Mouse (Mus musculus) left cerebral cortex, adult 2 months (tissue): ENCODE measurements around the gene Hbs1l. TPM values are rescaled to one million over a fixed set of nuclear protein-coding genes. Genes with fewer than 3 reads are reported as not detected.

ENCODE experiments used
- DNase-seq, 2 experiments: peaks; one replicate each; pipeline ENCODE4 v3.0.0; 2021 to 2022; ENCODE audit warnings: low spot score in 2 of 2, mixed read lengths in 1 of 2; ENCODE audit errors: extremely low spot score in 1 of 2
- H3K27ac ChIP-seq: fragments of 200-600 bp; 2 replicates; pipeline ENCODE4 v1.8.1; 2022
- H3K4me3 ChIP-seq: fragments of 200-600 bp; 2 replicates; pipeline ENCODE4 v1.8.1; 2022
- CTCF ChIP-seq: fragments of 200-600 bp; IDR thresholded peaks from 2 replicates; pipeline ENCODE4 v1.8.1; 2022; ENCODE audit warnings: antibody characterized with exemption, mild to moderate bottlenecking, moderate library complexity
- intact Hi-C: fragments of 180-260 bp; cut with DNase I; formaldehyde crosslinking; loops from one replicate; pipeline ENCODE4 v1.15.1; 2025
- total RNA-seq, 2 experiments: library from RNA; stranded (reverse); gene quantifications; 2 replicates each; pipeline ENCODE4 v1.2.3; 2021

Hbs1l gene
- total RNA-seq, 2 experiments from 2014 or later = 66.3 to 70.9 TPM

- Histone ChIP-seq H3K4me3 (no peak overlapping the region), H3K27ac (no peak overlapping the region)
- no peak for TF ChIP-seq CTCF
- intact Hi-C loops = no loop called here
- no peak for DNase-seq
Observed at GRCm38 (mm10) chr10:21318250-21318649, 22.5 kb downstream of the Hbs1l start.

GRCm38 (mm10) chr10:21318996-21319395, 23.2 kb downstream of the Hbs1l start:
- DNase-seq = no peak
- Histone ChIP-seq H3K4me3 (no peak overlapping the region), H3K27ac (no peak overlapping the region)
- intact Hi-C loops = no loop called here
- TF ChIP-seq CTCF = no peak

GRCm38 (mm10) chr10:21320601-21321000, 24.8 kb downstream of the Hbs1l start:
- Histone ChIP-seq H3K27ac (no peak overlapping the region), H3K4me3 (no peak overlapping the region)
- no peak for TF ChIP-seq CTCF
- intact Hi-C loops = no loop called here
- DNase-seq = no peak

- H3K27ac ChIP-seq = no peak overlapping the region
- H3K4me3 ChIP-seq = no peak overlapping the region
- DNase-seq = no peak
- intact Hi-C loops = no loop called here
- TF ChIP-seq CTCF = no peak
Observed at GRCm38 (mm10) chr10:21326352-21326751, 30.6 kb downstream of the Hbs1l start.

- DNase-seq = no peak
- intact Hi-C loops = no loop called here
- Histone ChIP-seq H3K27ac (no peak overlapping the region), H3K4me3 (no peak overlapping the region)
- no peak for TF ChIP-seq CTCF
Observed at GRCm38 (mm10) chr10:21327605-21328135, 31.9 kb downstream of the Hbs1l start.

GRCm38 (mm10) chr10:21334349-21335105, 38.7 kb downstream of the Hbs1l start:
- intact Hi-C loops = no loop called here
- no peak for DNase-seq
- TF ChIP-seq CTCF = no peak
- H3K4me3 ChIP-seq = no peak overlapping the region
- no peak overlapping the region for H3K27ac ChIP-seq

DNA sequence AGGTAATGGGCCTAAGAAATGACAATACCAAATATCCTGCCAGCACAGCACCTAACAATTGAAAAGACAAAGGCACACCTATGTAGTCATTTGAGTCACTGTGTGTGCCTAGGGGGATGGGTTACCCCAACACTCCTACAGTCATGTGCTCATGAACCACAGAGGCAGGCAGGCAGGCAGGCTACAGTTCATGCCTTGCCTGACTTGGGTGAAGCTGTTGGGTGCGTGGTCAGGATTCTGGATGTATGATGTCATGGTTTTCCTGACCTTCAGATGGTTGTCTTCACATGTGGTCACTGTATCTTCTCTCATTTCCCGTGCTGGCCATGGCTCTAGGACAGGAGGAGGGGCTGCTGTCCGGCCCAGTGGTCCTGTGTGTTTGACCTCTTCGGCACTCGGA, 39.8 kb downstream of the Hbs1l start:
- intact Hi-C loops = no loop called here
- no peak overlapping the region for H3K4me3 ChIP-seq
- no peak overlapping the region for H3K27ac ChIP-seq
- TF ChIP-seq CTCF = no peak
- DNase-seq = no peak

GRCm38 (mm10) chr10:21337191-21337590, 41.4 kb downstream of the Hbs1l start:
- H3K27ac ChIP-seq = no peak overlapping the region
- H3K4me3 ChIP-seq = no peak overlapping the region
- intact Hi-C loops = no loop called here
- no peak for DNase-seq
- TF ChIP-seq CTCF = peak; percentile 53

- TF ChIP-seq CTCF = no peak
- no peak overlapping the region for H3K4me3 ChIP-seq
- DNase-seq = no peak
- no peak overlapping the region; the same call in 1 of the 2 replicates for H3K27ac ChIP-seq
- intact Hi-C loops = loop anchor here (2.0 kb wide), 1 partner anchor 45 kb away; no protein-coding TSS in a partner anchor
Observed at GRCm38 (mm10) chr10:21341706-21342105, 45.9 kb downstream of the Hbs1l start.

- Histone ChIP-seq H3K27ac (no peak overlapping the region), H3K4me3 (no peak overlapping the region)
- DNase-seq = no peak
- TF ChIP-seq CTCF = no peak
- intact Hi-C loops = loop anchor here (2.0 kb wide), 1 partner anchor 46 kb away; no protein-coding TSS in a partner anchor
Observed at GRCm38 (mm10) chr10:21342331-21343005, 46.7 kb downstream of the Hbs1l start.

DNA sequence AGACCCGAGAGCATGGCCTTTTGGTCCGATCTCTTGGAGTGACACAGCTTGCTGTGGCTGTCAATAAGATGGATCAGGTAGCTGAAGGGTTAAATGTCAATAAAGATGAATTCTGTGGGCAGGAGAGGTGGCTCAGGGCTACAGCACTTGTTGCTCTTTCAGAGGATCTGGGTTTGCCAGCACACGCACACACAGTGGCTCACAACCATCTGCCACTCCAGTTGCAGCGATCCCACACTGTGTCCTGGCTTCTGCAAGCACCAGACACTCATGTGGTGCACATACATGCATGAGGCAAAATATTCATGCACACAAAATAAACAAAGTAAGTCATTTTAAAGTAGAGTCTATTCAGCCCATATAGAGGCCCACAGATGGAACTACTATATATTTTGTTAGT, 51.6 kb downstream of the Hbs1l start:
- Histone ChIP-seq H3K27ac (no peak overlapping the region), H3K4me3 (no peak overlapping the region)
- intact Hi-C loops = no loop called here
- no peak for TF ChIP-seq CTCF
- DNase-seq = no peak

DNA sequence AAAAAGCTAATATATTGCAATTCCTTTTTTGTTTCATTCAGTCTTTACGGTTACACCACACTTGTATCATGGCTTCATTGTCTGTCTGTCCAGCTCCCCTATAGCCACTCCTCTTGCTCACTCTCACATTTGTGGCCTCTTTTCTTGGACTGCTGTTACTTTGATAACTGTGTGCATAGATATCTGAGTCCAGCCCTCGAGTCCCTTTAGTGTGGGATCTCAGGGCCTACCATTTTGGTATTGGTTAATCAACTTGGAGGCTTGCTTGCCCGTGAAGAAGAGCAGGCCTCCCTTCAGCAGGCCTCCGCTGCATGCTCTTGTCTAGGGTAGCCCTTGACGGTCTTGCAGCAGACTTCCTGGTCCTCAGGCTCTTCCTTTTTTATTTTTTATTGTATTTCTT, 53.7 kb downstream of the Hbs1l start:
- Histone ChIP-seq H3K27ac (no peak overlapping the region), H3K4me3 (no peak overlapping the region)
- DNase-seq = no peak
- no peak for TF ChIP-seq CTCF
- intact Hi-C loops = no loop called here
